Mouse (Mus musculus) heart, postnatal 10 days (tissue): ENCODE results near the gene Sf3b4. TPM values are rescaled to one million over a fixed set of nuclear protein-coding genes. Genes with fewer than 3 reads are reported as not detected.
A peak's percentile ranks its signal among the peaks of the same experiment; 100 is the strongest.
"Not testable (repeated sequence)": the region's sequence is repeated elsewhere in the genome, so short reads cannot be mapped to it uniquely, and the experiment has no call there.

Experiments used
- DNase-seq, 2 experiments: peaks; one replicate each; pipeline ENCODE4 v3.0.0; 2021
- intact Hi-C: fragments of 180-260 bp; cut with DNase I; formaldehyde crosslinking; loops from one replicate; pipeline ENCODE4 v1.15.1; 2025
- total RNA-seq, 2 experiments: library from RNA; stranded (reverse); gene quantifications; 2 replicates each; pipeline ENCODE4 v1.2.3; 2021

The Sf3b4 gene
- total RNA-seq, 2 experiments from 2014 or later, result 27.8 to 28.2 TPM

DNA sequence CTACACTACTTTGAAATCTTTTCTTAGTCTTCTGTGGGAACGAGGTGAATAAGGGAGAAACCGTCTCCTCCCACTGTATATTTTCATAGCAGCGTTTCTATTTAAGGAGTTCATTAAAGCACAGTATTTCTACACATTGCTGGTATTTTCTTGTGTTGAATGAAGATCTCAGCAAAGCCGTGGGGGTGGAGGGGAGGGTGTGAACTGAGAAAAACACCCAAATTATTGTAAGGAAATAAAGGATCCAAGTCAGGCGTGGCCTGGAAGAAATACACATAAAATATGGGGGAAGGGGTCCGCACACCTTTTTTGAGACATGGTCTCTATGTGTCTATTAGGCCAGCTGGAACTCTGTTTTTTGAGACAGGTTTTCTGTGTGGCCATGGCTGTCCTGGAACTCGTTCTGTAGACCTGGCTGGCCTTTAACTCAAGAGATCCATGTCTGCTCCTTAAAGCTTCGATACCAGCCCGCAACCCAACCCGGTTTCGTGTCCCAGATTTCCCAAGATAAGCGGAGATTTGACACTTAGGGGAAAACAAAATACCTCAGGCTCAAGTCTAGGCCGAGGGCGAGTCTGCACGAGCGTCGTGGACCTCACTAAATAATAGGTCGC lies 442 bp upstream of the Sf3b4 start:
- no peak for DNase-seq
- intact Hi-C loops, result no loop called here

DNA sequence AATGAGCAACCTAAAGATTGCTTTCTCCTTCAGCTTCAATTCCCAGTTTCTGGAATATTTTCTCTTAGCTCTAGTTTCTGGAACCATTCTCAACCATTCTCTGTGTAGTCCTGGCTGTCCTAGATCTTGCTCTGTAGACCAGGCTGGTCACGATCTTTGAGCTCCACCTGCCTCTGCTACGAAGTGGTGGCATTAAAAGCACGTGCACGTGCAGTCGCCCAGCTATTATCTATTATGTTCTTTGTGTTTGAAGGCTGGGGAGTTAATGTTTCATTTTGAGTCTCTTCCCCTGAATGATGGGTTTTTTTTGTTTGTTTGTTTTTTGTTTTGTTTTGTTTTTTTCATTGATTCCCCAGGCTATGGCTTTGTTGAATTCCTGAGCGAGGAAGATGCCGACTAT lies 1.1 kb downstream of the Sf3b4 start:
- intact Hi-C loops, result no loop called here
- DNase-seq, result no peak

DNA sequence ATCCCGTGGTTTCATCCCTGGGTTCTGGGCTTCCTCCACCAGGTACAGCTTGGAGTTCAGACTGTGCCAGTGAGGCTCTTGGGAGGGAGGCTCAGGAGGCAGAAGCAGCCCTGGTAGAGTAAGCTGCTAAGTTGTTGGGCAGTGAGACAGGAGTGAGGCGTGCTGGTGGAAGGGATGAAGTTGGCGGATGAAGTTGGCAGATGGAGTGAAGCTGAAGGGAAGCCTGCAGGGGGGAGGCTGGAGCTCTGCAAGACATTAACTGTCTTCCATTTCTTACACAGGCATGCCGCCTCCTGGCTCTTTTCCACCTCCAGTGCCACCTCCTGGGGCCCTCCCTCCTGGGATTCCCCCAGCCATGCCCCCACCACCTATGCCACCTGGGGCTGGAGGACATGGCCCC lies 1.9 kb downstream of the Sf3b4 start:
- DNase-seq, result not testable (repeated sequence)
- intact Hi-C loops, result loop anchor here (2.0 kb wide), 1 partner anchor 47 kb away; the partner anchor contains the start of genes Hist2h2ac and Hist2h2be

DNA sequence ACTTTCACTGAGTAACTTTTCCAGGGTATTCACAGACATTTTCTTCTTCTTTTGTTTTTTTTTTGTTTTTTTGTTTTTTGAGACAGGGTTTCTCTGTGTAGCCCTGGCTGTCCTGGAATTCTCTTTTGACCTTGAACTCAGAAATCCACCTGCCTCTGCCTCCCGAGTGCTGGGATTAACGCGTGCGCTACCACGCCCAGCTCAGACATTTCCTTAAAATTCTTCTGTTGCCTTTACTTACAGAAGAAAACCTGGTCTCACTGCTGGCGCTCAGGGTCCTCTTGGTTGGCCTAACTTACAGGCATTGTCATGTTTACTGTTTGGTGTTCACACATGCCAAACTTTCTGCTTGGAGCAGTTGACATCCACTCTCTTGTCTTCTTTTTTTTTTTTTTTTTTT lies 3.1 kb downstream of the Sf3b4 start:
- intact Hi-C loops, result loop anchor here (2.0 kb wide), 1 partner anchor 46 kb away; the partner anchor contains the start of genes Hist2h2ac and Hist2h2be
- no peak for DNase-seq

DNA sequence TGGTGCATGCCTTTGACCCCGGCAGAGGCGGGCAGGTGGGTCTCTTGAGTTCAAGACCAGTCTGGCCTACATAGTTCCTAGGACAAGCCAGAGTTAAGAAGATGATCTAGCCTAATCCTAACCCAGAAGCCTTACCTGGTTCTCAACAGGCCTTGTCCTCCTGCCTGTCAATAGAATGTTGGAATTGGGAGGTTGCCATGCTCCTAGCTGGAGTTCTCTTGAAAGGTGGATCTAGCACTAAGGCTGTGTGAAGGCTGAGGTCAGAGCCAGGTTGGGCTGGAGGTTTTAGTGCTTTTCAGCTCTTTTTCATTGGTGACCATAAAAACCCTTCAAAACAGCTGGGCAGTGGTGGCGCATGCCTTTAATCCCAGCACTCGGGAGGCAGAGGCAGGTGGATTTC lies 6.3 kb downstream of the Sf3b4 start:
- intact Hi-C loops, result no loop called here
- DNase-seq, result no peak

DNA sequence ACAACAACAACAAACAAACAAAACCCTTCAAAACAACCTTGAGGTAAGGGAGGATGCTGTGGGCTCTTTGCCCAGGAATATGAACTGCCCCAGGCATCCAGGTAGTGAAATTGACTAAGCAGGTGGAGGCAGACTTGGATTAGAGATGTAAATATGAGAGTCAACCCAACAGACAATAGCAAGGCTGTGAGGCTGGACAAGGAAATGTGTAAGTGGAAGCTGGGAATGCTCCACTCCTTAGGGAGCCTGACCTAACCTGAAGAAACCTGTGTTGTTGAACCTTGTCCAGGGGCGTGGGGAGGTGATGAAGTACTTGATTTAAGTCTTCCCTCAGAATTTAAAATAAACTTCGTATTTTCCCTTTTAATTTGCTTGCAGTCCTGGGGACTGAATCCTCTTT lies 6.8 kb downstream of the Sf3b4 start:
- intact Hi-C loops, result no loop called here
- DNase-seq, result no peak

DNA sequence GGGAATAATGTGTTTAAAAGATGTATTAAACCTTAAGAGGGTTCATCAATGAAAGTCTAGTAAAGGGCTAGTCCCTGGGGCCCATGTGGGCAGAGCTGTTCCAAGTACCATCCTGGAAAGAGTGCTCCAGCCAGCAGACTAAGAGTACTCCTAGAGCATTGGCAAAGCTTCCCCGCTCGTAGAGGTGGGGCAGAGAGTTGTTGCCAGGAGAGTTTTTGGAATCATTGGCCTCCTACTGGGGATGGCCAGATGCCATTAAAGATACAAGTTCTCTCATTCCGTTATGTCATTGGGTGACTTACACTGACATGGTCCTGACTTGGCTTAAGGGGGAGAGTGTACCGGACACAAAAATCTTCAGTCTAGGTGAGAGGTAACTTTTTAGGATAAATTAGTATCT lies 7.4 kb downstream of the Sf3b4 start:
- peak; percentile 80 for DNase-seq
- intact Hi-C loops, result no loop called here

DNA sequence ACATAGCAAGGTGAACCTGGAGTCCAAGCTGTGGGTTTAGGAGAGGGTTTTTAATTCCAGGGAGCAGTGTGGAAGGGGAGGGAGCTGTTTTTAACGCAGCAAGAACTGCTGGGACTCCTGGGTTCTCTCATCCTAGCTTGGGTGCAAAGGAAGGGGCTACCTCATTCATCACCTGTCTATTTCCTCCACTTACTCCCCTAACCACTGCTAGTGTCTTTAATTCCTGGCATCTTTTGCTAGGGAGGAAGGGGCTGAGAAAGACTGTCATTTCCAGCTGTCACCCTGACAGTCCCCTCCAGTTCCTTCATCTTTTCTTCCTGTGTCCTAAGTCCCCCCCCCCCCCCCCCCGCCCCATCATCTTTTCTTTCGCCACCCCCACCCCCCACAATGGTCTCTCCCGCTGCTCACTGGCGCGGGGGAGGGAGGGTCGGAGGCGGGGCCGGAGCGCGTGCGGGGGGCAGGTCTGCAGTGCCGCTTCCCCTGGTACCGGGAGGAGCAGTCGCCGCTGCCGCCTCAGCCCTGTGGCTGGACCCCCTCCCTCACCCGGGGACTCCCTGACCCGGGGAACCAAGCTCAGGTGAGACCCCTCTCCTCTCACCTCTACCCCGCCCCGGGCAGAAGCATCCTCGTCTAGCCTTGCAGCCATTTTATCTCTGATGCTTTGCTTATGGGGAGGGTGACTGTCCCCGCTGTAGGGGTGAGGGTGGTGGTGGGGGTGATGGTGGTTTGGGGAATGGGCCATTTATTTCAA lies 8.8 kb downstream of the Sf3b4 start, which contains the start of gene Sv2a:
Gene Sv2a (plus strand): TSS at position 425 of the 751 bp plus-strand sequence.
- intact Hi-C loops, result no loop called here
- peak; percentile 64 to 66 for DNase-seq

DNA sequence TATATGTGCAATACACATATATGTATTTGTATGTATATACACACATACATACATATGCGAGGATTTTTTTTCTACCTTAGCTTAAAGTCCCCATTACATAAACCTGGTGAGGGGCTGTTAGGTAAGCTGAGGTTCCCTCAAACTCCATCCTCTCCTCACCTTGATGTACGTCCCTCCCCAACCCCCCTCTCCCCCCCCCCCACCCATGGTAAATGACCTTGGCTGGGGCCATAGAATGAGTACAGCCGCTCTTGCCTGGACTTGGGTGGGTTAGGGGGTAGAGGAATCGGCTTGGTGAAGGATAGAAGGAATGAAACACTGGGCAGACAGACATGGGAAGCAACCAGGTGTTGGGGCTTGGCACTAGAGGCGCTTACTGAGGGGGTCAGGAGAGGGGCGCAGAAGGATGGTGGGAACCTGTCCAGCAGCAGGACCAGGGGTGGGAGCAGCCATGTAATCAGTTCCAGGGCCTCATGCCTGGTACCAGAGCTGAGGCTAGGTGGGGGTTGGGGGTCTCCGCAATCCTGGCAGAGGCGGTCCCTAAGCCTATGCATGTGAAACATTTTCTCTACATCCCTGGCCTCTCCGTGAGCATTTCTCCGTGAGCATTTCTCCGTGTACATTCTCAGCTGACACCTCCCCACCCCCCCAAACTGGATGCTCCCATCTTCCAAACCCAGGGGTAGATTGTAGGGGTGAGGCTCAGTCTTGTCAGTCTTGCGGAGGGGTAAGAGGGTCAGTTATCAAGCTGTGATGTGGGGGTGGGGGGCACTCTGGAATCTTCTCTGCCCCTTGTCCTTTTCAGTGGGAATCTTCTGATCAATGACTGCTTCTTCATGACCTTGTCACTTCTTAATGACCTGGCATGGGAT lies 9.6 kb downstream of the Sf3b4 start:
- intact Hi-C loops, result no loop called here

DNA sequence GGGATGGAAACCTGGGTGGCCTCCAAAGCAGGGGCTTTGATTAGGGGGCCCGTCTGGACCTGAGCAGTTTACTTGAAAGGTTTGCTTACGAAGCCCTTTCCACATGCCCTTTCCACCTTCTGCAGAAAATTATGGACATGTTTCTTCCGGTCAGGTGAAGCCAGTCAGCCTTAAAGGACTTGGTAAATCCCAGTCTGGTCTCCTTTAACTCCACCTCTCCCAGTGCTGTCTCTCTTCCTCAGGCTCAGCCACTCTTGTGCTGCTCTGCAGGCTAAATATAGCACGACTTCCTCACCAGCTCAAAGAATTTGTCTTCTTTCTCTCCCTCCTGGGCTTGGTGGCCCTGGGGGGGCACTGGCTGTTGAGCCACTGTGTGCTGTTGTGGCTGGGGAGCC lies 10.2 kb downstream of the Sf3b4 start:
- intact Hi-C loops, result no loop called here
- peak in 1 of 2 experiments; percentile 43 for DNase-seq

More for the DNA sequence above, 9.6 kb downstream of the Sf3b4 start:
- DNase-seq, result no peak

DNA sequence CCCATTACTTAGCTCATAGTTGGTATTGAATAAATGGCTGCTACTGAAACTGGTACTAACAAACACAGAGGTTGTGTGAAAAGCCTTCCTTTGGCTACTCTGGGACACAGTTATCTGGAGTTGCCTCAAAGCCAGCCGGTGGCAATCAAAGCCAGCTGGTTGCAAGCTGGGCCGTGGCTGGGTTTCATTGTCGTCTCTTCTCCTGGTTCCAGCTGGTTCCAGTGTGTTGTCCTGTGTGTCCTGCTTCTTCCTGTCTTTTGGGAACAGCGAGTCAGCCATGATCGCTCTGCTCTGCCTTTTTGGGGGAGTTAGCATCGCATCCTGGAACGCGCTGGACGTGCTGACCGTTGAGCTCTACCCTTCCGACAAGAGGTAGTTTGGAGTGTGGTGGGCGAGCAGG lies 20.8 kb downstream of the Sf3b4 start:
- intact Hi-C loops, result no loop called here
- peak; percentile 23 to 60 for DNase-seq

DNA sequence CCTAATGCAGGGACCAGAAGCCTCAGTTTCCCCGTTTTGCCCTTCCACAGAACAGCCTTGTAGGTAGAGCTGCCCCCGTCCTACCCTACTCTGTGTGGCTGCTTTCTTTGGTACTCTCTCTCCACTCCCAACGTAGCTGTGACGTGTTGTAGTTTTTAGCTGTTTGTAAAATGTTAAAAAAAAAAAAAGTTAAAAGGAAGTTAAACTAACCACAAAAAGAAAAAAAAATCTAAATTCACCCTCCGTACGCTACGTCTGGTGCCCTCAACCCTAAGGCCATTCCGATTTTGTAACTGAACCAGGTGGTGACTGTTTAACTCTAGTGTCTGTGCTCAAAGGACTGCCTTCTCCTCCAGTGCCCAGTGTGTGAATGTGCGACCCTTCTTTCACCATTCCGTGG lies 22.8 kb downstream of the Sf3b4 start:
- intact Hi-C loops, result no loop called here
- no peak for DNase-seq

DNA sequence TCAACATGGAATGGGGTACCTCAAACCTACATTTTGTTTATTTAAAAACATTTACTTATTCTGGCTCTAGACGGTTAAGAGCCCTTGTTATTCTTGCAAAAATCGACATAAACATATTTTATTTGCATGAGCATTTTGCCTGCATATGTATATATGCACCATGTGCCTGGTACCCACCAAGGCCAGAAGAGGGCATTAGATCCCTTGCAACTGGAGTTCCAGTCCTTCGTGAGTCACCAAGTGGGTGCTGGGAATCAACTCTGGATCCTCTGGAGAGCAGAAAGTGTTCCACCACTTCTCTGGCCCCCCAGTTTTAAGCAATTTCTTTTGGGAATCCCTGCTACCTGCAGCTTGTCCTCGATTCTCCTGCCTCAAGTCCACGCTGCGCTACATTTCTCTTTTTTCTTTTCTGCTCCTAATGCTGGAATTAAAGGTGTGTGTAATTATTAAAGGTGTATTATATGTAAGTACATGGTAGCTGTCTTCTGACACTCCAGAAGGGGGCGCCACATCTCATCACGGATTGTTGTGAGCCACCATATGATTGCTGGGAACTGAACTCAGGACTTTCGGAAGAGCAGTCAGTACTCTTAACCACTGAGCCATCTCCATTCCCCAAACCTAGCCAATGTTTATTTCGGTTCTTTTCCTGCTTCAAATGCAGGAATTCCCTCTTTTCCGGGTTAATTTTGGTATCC lies 23.6 kb downstream of the Sf3b4 start:
- DNase-seq, result peak in 1 of 2 experiments; percentile 24

DNA sequence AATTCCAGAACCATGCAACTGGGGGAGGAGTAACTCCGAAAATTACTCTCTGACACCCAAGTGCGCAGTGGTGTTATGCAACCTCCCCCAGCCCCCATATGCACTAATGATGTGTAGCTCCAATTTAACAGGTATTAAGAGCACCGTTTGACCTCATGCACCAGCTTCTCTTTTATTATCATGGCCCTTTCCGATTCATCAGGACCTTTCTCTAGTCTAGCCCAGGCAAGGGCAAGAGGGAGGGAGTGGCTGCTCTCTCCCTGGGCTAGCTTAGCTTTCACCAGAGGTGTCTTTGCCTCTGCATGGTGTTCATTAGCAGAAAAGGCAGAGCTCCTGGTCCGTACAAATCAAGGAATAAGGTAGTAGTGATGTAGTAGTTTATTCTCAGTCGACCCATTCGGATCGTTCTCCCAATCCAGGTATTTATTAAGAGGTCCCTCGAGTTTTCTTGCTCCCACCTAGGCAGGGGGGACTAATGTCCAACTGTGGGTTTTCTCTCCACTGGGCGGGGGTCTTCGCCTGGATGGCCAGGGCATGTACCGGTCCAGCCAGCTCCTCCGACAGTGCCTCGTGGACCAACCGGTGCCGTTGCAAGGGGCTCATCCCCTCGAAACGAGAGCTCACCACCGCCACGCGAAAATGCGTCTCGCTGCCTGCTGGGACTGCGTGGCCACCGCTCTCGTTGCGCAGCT lies 24.5 kb downstream of the Sf3b4 start:
- no peak for DNase-seq
- intact Hi-C loops, result no loop called here

More for the DNA sequence above, 23.6 kb downstream of the Sf3b4 start:
- intact Hi-C loops, result no loop called here

DNA sequence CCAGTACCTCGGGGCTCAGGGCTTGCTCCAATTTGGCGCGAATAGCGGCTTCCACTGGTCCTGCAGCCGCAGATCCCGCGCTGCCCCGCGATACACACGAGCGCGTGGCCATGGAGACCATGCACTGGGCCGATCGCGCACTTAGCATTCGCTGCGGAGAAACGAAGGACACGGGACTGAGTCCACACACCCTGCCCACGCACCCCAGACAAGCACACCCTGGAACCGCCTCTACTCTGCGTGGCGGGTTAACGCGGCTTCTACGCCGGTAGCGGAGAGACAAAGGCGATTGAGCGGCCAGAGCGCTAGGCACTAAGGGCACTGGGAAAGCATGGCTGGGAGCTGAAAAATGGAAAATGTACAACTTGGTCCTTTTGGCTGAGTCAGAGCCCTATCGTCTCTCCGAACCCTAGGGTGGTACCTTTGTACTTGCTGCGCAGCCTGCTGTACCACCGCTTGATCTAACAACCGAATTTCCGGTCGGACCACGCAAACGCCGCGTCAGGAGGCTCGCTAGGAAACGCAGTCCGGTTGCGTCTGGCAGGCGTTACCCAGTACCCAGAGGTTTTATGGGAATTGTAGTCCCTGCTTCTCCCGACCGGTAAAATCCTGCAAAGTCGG lies 25.1 kb downstream of the Sf3b4 start:
- intact Hi-C loops, result no loop called here
- peak; percentile 89 to 91 for DNase-seq

DNA sequence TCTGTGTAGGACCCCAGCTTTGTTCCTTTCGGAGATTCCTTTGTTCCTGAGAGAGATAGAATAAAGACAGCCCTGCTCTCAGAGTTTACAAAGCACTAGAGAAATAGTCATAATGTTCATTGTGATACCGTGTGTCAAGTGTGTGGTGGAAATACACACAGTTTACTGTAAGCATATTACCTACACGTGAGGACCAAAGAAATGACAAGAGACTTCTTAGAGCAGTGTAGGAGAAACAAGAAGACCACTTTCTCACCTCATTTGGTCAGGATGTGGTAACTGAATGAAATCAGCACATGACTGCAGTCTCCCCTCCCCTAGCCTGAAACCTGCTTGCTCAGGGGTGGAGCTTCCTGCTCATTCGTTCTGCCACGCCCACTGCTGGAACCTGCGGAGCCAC lies 26.0 kb downstream of the Sf3b4 start:
- intact Hi-C loops, result no loop called here
- no peak for DNase-seq

DNA sequence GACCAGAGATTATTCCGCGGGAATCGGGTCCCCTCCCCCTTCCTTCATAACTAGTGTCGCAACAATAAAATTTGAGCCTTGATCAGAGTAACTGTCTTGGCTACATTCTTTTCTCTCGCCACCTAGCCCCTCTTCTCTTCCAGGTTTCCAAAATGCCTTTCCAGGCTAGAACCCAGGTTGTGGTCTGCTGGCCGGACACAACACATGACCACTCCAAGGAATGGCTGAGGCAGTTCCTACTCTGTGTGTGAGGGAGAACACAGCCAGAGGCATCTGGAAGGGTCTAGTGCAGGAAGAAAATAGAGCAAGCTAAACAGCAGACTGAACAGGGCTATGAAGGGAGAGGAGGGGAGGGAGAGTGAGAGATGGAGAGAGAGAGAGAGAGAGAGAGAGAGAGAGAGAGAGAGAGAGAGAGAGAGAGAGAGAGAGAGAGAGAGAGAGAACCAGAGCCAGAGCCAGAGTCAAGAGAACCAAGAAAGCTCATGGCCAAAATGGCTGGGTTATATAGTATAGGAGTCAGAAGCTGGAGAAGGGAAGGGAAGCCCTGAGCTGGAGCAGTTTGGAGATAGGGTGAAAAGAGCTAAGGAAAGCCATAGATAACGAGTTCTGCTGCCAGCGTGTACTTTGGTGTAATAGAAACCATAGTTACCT lies 26.6 kb downstream of the Sf3b4 start:
- DNase-seq, intact Hi-C loops: not testable (repeated sequence)

DNA sequence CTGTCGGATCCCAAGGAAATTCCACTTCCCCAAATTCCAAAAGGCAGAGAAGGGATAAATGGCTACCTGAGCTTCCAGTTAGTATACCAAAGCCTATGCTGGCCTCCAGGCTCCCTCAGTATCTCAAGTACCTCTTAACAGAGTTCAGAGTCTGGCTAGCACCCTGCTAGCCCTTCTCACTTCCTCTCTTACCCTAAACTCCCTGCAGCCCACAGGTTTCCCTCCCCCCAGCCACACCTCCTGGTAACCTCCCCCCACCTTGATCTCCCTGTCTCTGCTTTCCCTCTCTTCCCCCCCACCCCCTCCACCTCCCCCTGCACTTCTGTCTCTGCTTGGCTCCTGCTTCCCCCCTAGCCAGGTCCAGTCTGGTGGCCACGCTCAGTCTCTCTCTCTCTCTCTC lies 27.6 kb downstream of the Sf3b4 start:
- no peak for DNase-seq
- intact Hi-C loops, result no loop called here

DNA sequence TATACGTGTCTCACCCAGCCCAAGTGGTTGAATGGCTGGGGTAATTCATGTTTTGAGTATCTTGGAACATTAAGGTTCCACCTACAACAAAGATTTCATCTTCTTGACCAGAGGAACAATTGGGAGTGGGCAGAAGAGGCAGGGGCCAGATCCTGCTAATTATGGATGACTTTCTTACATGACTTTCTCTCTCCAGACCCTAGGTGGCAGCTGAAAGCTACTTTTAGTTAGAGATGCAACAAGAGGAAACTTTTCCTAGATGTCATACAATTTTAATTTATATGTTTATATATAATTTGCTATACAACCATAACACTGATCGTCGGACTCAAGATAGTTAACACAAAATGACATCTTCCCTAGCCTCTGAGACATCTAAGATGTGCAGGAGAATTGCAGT lies 35.7 kb downstream of the Sf3b4 start:
- no peak for DNase-seq
- intact Hi-C loops, result no loop called here
